Mouse (Mus musculus) embryonic facial prominence, embryonic 11.5 days (tissue): ENCODE results near the gene 4930430F08Rik. TPM values are rescaled to one million over a fixed set of nuclear protein-coding genes. Genes with fewer than 3 reads are reported as not detected.
"Not testable (repeated sequence)": the region's sequence is repeated elsewhere in the genome, so short reads cannot be mapped to it uniquely, and the experiment has no call there.

ENCODE experiments used
- ATAC-seq: fragments of 200-750 bp; cut with Nextera tagmentation; replicated peaks from 2 replicates; pipeline ENCODE4 v1.8.0; 2017; ENCODE audit warnings: low read depth; ENCODE audit not compliant: insufficient number of reproducible peaks, low FRiP score, low TSS enrichment
- DNase-seq: peaks from one replicate; pipeline ENCODE4 v3.0.0-alpha.2; 2015; ENCODE audit warnings: low spot score
- H3K27ac ChIP-seq: fragments of 300-500 bp; sonication (generic); replicated peaks from 2 replicates; pipeline ENCODE4 v1.5.1; 2014; ENCODE audit warnings: mild to moderate bottlenecking, low read depth, low read length, control low read depth
- H3K27me3 ChIP-seq: fragments of 300-500 bp; sonication (generic); 2 replicates; pipeline ENCODE4 v1.6.1; 2014; ENCODE audit warnings: mild to moderate bottlenecking, low read length, moderate library complexity, mixed read lengths; ENCODE audit not compliant: control insufficient read depth, insufficient read depth
- H3K36me3 ChIP-seq: fragments of 300-500 bp; sonication (generic); replicated peaks from 2 replicates; pipeline ENCODE4 v1.6.1; 2014; ENCODE audit warnings: low read depth, mild to moderate bottlenecking, low read length, moderate library complexity, mixed read lengths; ENCODE audit not compliant: control insufficient read depth, insufficient read depth
- H3K4me1 ChIP-seq: fragments of 300-500 bp; sonication (generic); 2 replicates; pipeline ENCODE4 v1.6.1; 2014; ENCODE audit warnings: low read length, mixed read lengths; ENCODE audit not compliant: control insufficient read depth, insufficient read depth
- H3K4me2 ChIP-seq: fragments of 300-500 bp; sonication (generic); 2 replicates; pipeline ENCODE4 v1.6.1; 2014; ENCODE audit warnings: low read depth, mild to moderate bottlenecking, control low read depth, low read length, moderate library complexity
- H3K4me3 ChIP-seq: fragments of 300-500 bp; sonication (generic); 2 replicates; pipeline ENCODE4 v1.5.1; 2014; ENCODE audit warnings: low read depth, low read length, control low read depth
- H3K9ac ChIP-seq: fragments of 300-500 bp; sonication (generic); replicated peaks from 2 replicates; pipeline ENCODE4 v1.6.1; 2014; ENCODE audit warnings: mild to moderate bottlenecking, control low read depth, low read length
- H3K9me3 ChIP-seq: fragments of 300-500 bp; sonication (generic); replicated peaks from 2 replicates; pipeline ENCODE4 v1.6.1; 2016; ENCODE audit warnings: mild to moderate bottlenecking, low read length, inconsistent platforms, mixed read lengths; ENCODE audit not compliant: control insufficient read depth
- WGBS: fragments of 180-500 bp; shearing (Covaris S2); extraction: QIAGEN DNeasy Blood & Tissue Kit; methylation state at CpG from one replicate; pipeline ENCODE4 v1.1.7; 2014; 5-methylcytosine and 5-hydroxymethylcytosine counted together
- polyA plus RNA-seq: library from polyadenylated mRNA; unstranded; fragments of >200 nt; fragmentation: Nextera tagmentation; extraction: Ambion mirVana; gene quantifications from 2 replicates; pipeline ENCODE4 v1.2.1, GENCODE M21; 2014

4930430F08Rik gene
- polyA plus RNA-seq, 1 experiment from 2014 or later = 11.8 TPM

- H3K9me3 ChIP-seq = not testable (repeated sequence)
Measured at GRCm38 (mm10) chr10:100560194-100560883, 29.9 kb downstream of the 4930430F08Rik start.

GRCm38 (mm10) chr10:100556566-100557175 is 33.6 kb downstream of the 4930430F08Rik start:
- no peak overlapping the region for H3K9ac ChIP-seq
- ATAC-seq (no peak), DNase-seq (no peak)
- no peak overlapping the region for H3K4me3 ChIP-seq
- H3K36me3 ChIP-seq = no peaks in the 10 kb centered on the region
- 83% methylated on average over 3 of the region's 3 CpGs for WGBS
- H3K9me3 ChIP-seq = no peaks in the 10 kb centered on the region
- H3K27me3 ChIP-seq = no peaks in the 10 kb centered on the region
- H3K27ac ChIP-seq = no peak overlapping the region
- H3K4me2 ChIP-seq = no peak overlapping the region
- no peaks in the 10 kb centered on the region for H3K4me1 ChIP-seq

More at GRCm38 (mm10) chr10:100560194-100560883, 29.9 kb downstream of the 4930430F08Rik start:
- H3K36me3 ChIP-seq, H3K27ac ChIP-seq, H3K4me2 ChIP-seq, H3K9ac ChIP-seq, ATAC-seq, DNase-seq, H3K27me3 ChIP-seq, H3K4me3 ChIP-seq, H3K4me1 ChIP-seq: not testable (repeated sequence)
- 92% methylated on average over 3 of the region's 3 CpGs for WGBS

DNA sequence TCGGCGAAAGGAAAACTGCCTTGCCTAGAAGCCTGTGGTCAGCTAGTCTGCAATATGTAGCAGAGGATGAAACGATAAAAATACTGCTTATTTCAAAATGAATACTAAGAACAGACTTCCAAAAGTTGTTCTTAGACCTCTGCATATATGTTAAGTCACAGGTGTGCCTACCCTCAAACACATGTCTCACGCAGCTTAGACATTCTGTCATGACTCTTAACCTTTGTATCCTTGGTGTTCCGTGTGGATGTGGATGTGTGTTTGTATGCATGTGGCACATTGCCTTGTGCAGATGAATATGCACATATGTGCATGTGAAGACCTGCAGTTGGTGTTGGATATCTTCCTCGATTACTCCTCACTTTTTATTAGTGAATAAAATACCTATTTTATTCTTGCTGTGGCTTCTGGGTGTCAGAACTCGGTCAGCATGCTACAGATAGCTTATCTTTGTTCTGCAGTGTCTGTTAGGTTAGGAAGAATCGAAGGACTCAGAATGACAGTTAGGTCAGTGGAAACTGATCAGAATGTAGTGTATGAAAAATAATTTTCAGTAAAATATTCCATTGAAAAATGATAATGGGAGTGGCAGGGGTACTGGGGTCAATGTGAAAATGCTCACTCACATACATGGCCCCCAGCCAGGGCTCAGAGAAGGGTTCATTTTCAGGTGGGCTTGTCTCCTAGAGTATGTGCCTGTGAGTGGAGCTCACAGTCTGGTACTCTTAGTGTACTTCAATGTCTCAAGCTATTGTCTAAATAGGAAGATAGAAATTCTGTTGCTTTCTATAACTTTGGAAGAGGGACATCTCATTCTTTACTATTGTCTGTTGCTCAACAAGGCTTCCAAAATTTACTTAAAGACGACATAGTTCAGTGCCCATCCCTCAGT is 65.5 kb downstream of the 4930430F08Rik start:
- Histone ChIP-seq H3K9ac (no peak overlapping the region), H3K4me3 (no peak overlapping the region), H3K27ac (no peak overlapping the region), H3K4me1 (no peaks in the 10 kb centered on the region), H3K9me3 (no peaks in the 10 kb centered on the region), H3K27me3 (no peaks in the 10 kb centered on the region), H3K36me3 (no peaks in the 10 kb centered on the region; the same call in 1 of the 2 replicates), H3K4me2 (no peak overlapping the region)
- no peak for DNase-seq
- 91% methylated on average over 9 of the region's 9 CpGs for WGBS
- no peak for ATAC-seq

DNA sequence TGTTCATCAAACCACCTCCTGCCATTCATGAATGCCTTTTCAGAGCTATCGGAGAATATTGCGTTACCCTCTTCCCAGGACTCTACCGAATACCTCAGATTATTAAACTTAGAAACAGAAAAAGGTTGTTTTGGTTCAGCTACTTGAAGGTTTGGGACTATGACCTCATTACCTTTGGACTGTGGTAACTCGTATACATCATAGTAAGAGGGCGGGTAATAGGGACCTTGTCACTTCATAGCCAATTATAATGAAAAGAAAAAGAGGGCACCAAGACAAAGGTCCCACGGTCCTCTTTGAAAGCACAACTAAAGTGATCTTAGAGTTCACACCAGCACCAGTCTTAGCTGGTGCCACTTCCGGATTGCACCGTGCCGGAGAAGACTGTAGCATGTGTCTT is 67.9 kb downstream of the 4930430F08Rik start:
- WGBS = 88% methylated on average over 9 of the region's 9 CpGs
- H3K27ac ChIP-seq = no peak overlapping the region
- H3K36me3 ChIP-seq = no peaks in the 10 kb centered on the region; the same call in 1 of the 2 replicates
- no peaks in the 10 kb centered on the region for H3K4me1 ChIP-seq
- H3K4me3 ChIP-seq = no peak overlapping the region
- no peak for DNase-seq
- no peak for ATAC-seq
- no peaks in the 10 kb centered on the region for H3K27me3 ChIP-seq
- H3K9me3 ChIP-seq = no peaks in the 10 kb centered on the region
- no peak overlapping the region for H3K9ac ChIP-seq
- H3K4me2 ChIP-seq = no peak overlapping the region

Other genes starting within 250 kb of the 4930430F08Rik start
- gene Gm4302, start 249.6 kb downstream of the 4930430F08Rik start, polyA plus RNA-seq = not detected in 2 replicates
- gene Gm4303, start 244.5 kb downstream of the 4930430F08Rik start, polyA plus RNA-seq = not detected in 2 replicates
- gene Gm4305, start 239.3 kb downstream of the 4930430F08Rik start, polyA plus RNA-seq = not detected in 2 replicates
- not detected in 2 replicates for gene Gm4307, start 229.1 kb downstream of the 4930430F08Rik start, polyA plus RNA-seq
- not detected in 2 replicates for gene Gm4312, start 207.9 kb downstream of the 4930430F08Rik start, polyA plus RNA-seq
- 24.4 and 27.0 TPM in 2 replicates for gene Tmtc3, start 103.1 kb downstream of the 4930430F08Rik start, polyA plus RNA-seq
- gene Cep290, start 102.9 kb downstream of the 4930430F08Rik start, polyA plus RNA-seq = 5.9 and 7.2 TPM in 2 replicates
- not detected in 2 replicates for gene 1700017N19Rik, start 61 bp upstream of the 4930430F08Rik start, polyA plus RNA-seq